9 mouse cellular contexts compared by ENCODE assay signal in genomic region chr3:84654900-84655784, GRCm38 (mm10). TPM values are rescaled to one million over a fixed set of nuclear protein-coding genes. Genes with fewer than 3 reads are reported as not detected.
DNase-seq lines count a peak whose midpoint lies in the region; ATAC-seq and TF ChIP-seq lines count a peak whose summit lies in the region.
"Had no signal": no experiment of that assay in that cellular context is flagged by ENCODE, and none has a peak within 500 bp of the region (broad histone marks: within the 10 kb centered on the region; RNA-seq: fewer than 3 reads in every experiment).

No protein-coding gene starts in this region.

- H3K9ac ChIP-seq in liver, embryonic 15.5 days, result no peak overlapping the region

- no peaks in the 10 kb centered on the region for H3K9me3 ChIP-seq in liver, embryonic 15.5 days (replicated peaks)

- H3K4me1 ChIP-seq in thymus, adult 2 months (replicated peaks; ENCODE audit: control insufficient read depth, insufficient read depth, low read length), result peaks cover 32% of the 10 kb centered on the region
- peaks cover 28% of the 10 kb centered on the region for H3K4me1 ChIP-seq in liver, embryonic 15.5 days (replicated peaks)

- peak overlapping the region; percentile 69 for H3K4me2 ChIP-seq in liver, embryonic 15.5 days

- ATAC-seq in liver, embryonic 15.5 days (ENCODE audit: insufficient read depth), result no peak

- WGBS in thymus, adult 2 months, result 94% methylated on average over 16 of the region's 16 CpGs
- WGBS in liver, embryonic 15.5 days (ENCODE audit: insufficient replicate concordance), result 47% methylated on average over 16 of the region's 16 CpGs

- peak; percentile 44 to 47 for DNase-seq in cerebellum, postnatal 10 days
- DNase-seq in cerebellum, postnatal 4 days (ENCODE audit: low spot score in 2 of 2), result no peak
- no peak for DNase-seq in thymus, adult 2 months
- no peak for DNase-seq in thymus, postnatal 10 days (ENCODE audit: low spot score in 2 of 2)
- DNase-seq in right cerebral cortex, postnatal 10 days (ENCODE audit: low spot score in 2 of 2), result no peak
- no peak for DNase-seq in frontal cortex, postnatal 10 days (ENCODE audit: low spot score in 2 of 2)
- DNase-seq in right cerebral cortex, postnatal 4 days, result no peak

- H3K27ac ChIP-seq in thymus, adult 2 months (ENCODE audit: control insufficient read depth, insufficient read depth, low read length), result peak overlapping the region; percentile 72; the same call in 1 of the 2 replicates
- H3K27ac ChIP-seq in liver, embryonic 15.5 days (replicated peaks), result no peak overlapping the region
- H3K27ac ChIP-seq: left cerebral cortex, adult 2 months had no signal

- no peak overlapping the region for H3K4me3 ChIP-seq in thymus, adult 2 months (ENCODE audit: control insufficient read depth, insufficient read depth, low read length)
- H3K4me3 ChIP-seq in liver, embryonic 15.5 days (replicated peaks), result no peak overlapping the region
- H3K4me3 ChIP-seq: left cerebral cortex, adult 2 months had no signal

- no peak for TF ChIP-seq CTCF in thymus, adult 2 months (IDR thresholded peaks at IDR 0.05; ENCODE audit: borderline replicate concordance, control insufficient read depth, extremely low read depth, insufficient read depth, low read length, poor library complexity)

- TF ChIP-seq POLR2A in thymus, adult 2 months (IDR thresholded peaks at IDR 0.05; ENCODE audit: control insufficient read depth, extremely low read depth, insufficient read depth, low read length, poor library complexity), result no peak

- no peaks in the 10 kb centered on the region for H3K36me3 ChIP-seq in thymus, adult 2 months (ENCODE audit: control insufficient read depth, insufficient read depth, low read length)
- no peaks in the 10 kb centered on the region for H3K36me3 ChIP-seq in liver, embryonic 15.5 days (replicated peaks)

- H3K27me3 ChIP-seq in thymus, adult 2 months (ENCODE audit: control insufficient read depth, insufficient read depth, low read length), result no peaks in the 10 kb centered on the region
- no peaks in the 10 kb centered on the region for H3K27me3 ChIP-seq in liver, embryonic 15.5 days

RNA-seq across cellular contexts. Expression of gene Tmem154, which starts 10.8 kb away (rescaled TPM):
- polyA plus RNA-seq in thymus, adult 2 months (2012; rRNA removed), result 12.4 and 14.4 TPM in 2 replicates
- polyA plus RNA-seq in liver, embryonic 15.5 days (2015; fragmentation: Nextera tagmentation; extraction: Ambion mirVana), result 2.3 and 2.5 TPM in 2 replicates

Comparison
In these comparisons a context has a peak if more than half of its experiments do, and no peak if none do; other contexts are left out.
1. DNase-seq: peak in cerebellum, postnatal 10 days (2 of 2); none in cerebellum, postnatal 4 days (0 of 2), thymus, adult 2 months (single experiment), thymus, postnatal 10 days (0 of 2), right cerebral cortex, postnatal 10 days (0 of 2), frontal cortex, postnatal 10 days (0 of 2) and right cerebral cortex, postnatal 4 days (single experiment).